Mouse (Mus musculus) thymus, adult 2 months (tissue): Measurements from ENCODE around the gene Gmeb1.

Experiments used
- CTCF ChIP-seq: fragments of 200-500 bp; IDR thresholded peaks from 2 replicates; pipeline ENCODE4 v1.5.1; 2012; ENCODE audit warnings: mild to moderate bottlenecking, control low read depth, low read length, moderate library complexity, borderline replicate concordance; ENCODE audit not compliant: control insufficient read depth, poor library complexity, insufficient read depth; ENCODE audit errors: extremely low read depth
- POLR2A ChIP-seq: fragments of 200-500 bp; IDR thresholded peaks from 2 replicates; pipeline ENCODE4 v1.6.1; 2012; ENCODE audit warnings: mild to moderate bottlenecking, low read length, control low read depth, moderate library complexity; ENCODE audit not compliant: control insufficient read depth, poor library complexity, insufficient read depth; ENCODE audit errors: extremely low read depth

DNA sequence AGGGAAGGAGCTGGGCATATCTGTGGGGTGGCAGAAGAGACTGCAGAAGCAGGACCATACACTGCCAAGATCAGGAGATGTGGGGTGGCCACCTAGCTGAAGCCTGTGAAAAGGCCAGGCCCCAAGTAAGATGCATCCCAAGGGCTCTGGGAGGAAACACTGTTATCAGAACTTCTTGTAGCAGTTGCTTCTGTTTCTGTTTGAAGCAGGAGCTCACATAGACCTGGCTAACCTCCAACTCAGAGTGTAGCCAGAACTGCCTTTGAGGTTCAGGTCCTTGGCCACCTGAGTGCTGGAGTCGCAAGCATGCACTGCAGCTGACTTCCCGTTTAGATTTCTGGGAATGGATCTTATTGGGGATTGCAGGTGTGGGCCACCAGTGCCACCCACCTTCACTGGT, 43.6 kb downstream of the Gmeb1 start:
- TF ChIP-seq POLR2A (no peak), CTCF (no peak)
